Mouse (Mus musculus): ENCODE measurements around the gene Kcnf1.

Kcnf1 gene

DNA sequence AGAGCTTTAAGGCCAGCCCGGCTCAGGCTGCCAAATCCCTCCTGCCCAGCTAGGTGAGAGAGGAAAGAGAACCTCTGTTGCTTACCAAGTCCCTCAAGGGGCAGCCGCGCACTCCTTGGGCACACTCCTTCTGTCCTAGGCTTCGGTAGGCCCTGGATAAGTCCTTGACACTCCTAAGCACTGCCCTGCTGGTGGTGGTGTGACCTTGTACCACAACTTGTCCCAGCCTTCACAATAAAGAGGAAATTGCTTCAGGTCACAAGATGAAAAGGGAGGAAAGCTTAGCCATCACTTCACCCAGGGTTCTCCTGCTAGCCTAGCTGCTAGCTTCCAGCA is at the start of gene Kcnf1:
TSS of gene Kcnf1 (minus strand) at position 132 of the 336 bp plus-strand sequence.
- DNase-seq (ENCODE audit: low spot score): no peak

DNA sequence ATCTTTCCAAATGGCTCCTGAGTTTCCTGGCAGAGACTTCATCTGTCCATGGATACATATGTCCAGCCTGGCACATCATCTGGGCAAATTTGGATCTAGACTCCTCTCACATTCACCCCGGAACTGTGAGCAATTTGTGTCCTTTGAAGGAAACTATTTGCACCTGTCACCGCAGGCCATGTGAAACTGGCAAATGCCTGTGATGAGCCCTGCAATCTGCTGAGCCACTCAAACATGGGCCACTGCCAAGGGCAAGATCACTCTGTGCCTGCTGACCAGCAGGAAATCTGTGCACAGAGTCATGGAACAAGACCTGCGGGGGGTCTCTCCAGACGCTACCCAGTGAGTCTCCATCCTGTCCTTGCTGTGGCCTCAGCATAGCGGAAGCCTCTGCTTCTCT is 48.3 kb upstream of the Kcnf1 start:
- DNase-seq (ENCODE audit: low spot score): no peak

DNA sequence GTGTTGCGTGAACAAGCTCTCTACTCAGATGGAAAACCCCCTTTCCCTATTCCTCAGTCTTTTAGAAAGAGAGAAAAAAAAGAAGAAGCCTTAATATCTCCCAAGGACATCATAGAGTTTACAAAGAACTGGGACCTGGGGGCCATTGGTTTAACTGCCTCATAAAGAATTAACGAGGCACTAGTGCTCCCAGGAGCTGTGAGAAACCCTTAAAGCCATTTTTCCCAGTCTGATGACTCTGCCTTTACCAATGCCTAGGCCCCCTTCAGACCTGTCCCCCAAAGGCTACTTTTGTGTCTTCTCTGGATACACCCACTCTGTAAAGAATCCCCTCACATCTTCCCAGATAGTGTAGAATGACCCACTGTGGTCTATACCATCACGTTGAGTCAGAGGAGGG is 46.4 kb upstream of the Kcnf1 start:
- DNase-seq (ENCODE audit: low spot score): no peak

DNA sequence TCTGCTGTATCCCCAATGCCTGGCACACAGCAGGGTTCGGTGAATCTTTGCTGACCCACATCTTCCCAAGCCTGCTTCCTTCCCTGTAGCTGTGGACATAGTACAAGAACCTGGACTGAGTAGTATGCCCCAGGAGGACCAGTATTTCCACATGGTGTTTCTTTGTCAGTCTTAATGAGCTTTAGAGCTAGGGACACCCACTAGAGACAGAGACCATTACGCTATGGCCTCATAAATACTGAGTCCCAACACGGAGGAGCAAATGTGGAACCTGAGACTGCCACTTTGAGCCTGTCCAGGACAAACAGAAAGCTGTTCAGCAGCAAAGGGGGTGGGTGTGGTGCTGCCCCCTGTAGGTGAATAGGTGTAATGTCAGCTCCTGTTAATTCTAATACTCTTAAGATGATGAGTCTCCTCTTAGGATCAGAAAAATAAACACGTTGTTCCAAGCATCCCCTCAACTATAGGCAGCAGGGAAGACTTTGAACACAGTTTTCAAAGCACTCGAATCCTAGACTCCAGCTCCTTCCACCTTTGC is 45.3 kb upstream of the Kcnf1 start:
- DNase-seq (ENCODE audit: low spot score): no peak

DNA sequence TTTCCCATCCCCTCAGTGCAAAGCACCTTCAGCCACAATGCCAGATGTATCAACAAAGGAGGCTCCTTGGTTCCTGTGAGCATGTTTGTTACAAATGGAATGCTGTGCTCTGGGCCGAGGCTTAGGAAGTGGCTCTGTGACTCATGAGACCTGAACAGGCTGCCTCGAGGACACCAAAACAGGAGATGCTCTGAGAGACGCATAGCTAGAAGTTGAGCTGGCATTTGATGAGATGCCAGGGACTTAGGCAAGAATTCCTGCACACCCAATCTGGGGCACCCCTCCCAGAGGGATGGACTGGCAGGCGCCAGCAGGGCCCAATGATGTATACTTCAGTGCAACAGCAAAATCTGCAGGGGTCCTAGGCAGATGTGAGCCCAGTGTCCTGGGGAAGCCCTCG is 43.9 kb upstream of the Kcnf1 start:
- no peak for DNase-seq (ENCODE audit: low spot score)

DNA sequence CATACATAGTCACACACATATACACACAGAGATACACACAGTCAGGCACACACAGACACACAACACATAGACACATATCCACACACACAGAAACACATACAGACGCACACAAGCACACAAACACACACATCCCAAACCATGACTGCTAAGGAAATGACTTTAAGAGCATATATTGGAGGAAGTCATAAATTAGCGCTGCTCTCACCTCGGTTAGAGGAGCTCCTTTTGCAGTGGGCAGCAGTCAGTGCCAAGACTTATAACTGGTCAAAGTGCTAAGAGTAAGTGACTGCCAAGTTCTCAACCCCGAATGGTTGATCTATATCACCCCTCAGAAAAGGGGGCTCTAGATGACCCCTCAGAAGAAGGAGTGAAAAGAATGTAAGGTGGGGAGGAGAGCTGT is 42.4 kb upstream of the Kcnf1 start:
- no peak for DNase-seq (ENCODE audit: low spot score)

DNA sequence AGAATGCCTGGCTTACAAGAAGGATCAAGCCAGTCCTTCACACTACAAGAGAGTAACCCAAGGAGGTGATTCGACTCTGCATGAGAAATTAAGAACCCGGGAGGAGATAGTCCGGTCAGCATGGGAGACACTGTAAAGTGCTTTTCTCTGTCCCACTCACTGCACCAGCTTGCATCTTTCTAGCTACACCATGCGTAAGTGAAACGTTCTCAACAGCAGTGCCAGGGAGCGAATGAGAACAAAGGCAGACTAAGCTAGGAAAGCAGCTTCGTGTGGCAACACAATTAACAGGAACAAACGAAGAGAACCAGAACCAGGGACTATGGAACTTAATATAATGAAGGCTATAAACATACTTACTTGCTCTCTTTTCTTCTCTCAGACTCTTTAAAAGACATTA is 41.7 kb upstream of the Kcnf1 start:
- no peak for DNase-seq (ENCODE audit: low spot score)

DNA sequence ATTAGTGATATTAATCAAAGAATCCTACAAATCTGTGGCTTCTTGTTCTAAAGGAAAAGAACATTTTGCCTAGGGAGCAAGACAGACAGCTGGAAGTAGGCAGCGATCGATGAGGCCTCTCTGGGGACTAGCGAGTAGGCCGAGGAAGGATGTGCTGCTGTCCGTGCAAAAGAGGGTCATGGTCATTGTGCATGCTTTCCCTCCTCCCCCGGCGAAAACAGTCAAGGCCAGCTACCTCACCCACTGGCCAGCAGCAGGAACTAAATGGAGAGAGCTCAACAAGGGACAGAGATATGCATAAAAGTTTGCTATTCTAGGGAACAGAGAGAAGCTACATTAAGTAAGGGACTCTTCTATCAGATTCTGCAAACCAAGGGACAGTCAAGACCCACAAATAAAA is 39.1 kb upstream of the Kcnf1 start:
- DNase-seq (ENCODE audit: low spot score): no peak

DNA sequence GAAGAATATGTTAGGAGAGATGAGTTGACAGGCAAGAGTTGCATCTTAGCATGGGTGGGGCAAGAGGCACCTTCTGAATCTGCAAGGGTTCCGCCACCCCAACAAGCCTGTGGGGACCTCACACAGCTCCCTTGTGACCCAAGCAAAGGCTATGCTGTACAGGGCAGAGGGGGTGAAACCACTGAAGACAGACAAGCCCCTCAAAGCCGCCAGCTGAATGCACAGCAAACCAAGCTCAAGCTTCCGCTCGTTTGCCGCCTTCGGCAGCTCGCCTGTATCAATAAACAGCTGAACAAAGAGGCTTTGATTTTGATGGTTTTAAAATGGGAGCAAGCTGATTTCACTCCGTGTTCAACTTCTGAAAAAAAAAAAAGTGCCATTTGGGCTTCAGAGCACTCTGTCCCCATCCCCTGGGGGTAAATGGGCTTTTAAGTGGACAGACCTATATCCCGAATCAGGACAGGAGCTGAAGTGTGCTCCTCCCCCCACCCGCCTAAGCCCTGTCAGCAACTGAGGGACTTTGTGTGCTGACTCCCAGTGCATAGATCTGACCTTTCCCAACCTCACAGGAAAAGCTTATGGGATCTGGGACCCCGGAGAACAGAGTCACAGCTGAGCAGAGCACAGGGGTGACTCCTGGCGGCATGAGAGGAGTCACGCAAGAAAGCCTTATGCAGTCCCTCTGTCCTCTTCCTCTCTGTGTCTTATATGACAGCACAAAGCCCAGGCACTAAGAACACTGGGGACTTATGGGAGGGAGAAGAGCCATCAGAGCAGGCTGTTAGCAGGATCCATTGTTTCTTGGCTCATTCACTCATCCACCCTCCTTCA is 26.0 kb upstream of the Kcnf1 start:
- no peak for DNase-seq (ENCODE audit: low spot score)

DNA sequence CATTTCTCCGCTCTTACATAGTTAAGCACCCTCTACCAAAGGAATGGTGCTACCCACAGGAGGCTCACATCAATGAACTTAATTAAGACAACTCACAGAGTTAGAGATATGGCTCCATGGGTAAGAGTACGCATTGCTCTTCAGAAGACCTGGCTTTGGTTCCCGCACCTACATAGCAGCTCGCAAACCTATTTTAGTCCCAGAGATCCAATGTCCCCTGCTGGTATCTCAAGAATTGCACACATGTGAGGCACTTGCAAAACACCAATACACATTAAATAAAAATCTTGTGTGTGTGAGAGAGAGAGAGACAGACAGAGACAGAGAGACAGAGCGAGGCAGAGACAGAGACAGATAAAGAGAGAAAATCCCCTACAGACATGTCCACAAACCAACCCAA is 21.9 kb upstream of the Kcnf1 start:
- no peak for DNase-seq (ENCODE audit: low spot score)

DNA sequence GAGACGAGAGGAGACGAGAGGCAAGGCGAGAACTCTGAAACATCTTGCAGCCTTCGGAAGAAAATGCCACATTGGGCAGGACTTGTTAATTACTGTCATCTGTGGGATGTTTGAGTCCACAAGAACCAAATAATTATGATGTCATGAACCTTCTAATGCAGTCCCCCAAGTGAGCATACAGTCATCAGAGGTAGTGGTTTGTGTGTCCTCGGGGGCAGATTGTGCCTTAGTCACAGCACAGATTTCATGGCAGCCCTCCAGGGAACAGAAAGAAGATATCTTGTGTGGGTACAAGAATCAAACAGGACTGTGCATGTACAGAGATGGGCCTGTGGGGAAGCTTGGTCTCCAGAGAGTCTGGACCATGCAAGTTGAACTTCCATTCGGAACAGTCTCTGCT is 17.5 kb upstream of the Kcnf1 start:
- no peak for DNase-seq (ENCODE audit: low spot score)

DNA sequence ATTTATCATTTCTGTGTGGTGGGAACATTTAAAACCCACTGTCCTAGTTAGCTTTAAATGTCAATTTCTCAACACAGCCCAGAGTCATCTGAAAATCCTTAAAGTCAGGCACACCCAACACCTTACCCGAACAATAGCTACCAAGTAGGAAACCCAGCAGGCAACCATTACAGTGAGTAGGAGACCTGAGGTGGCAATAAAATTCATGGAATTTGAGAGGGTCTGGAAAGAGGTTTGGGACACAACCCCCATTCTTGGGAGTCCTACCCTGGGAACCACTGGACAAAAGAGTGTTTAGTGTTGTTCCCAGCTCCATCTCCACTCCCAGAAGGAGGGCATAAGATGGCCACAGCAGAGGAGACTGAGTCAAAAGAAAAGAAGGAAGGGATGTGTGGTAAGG is 16.6 kb upstream of the Kcnf1 start:
- no peak for DNase-seq (ENCODE audit: low spot score)

DNA sequence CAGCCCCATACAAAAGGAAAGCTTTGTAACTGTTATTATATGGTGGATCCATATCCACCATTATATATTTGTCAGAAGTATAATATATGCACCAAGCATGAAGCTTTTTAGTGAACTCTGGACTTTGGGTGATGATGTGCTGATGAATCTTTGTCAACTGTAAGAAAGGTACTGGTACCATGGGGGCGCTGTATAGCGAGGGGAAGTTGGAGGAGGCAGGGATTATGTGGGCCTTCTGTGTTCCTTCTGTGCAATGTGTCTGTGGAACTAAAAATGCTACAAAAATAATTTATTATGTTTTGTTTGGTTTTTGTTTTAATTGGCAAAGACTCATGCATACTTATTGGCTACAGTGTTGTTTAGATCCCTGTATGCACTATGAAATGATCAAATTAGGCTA is 16.2 kb upstream of the Kcnf1 start:
- DNase-seq (ENCODE audit: low spot score): no peak

DNA sequence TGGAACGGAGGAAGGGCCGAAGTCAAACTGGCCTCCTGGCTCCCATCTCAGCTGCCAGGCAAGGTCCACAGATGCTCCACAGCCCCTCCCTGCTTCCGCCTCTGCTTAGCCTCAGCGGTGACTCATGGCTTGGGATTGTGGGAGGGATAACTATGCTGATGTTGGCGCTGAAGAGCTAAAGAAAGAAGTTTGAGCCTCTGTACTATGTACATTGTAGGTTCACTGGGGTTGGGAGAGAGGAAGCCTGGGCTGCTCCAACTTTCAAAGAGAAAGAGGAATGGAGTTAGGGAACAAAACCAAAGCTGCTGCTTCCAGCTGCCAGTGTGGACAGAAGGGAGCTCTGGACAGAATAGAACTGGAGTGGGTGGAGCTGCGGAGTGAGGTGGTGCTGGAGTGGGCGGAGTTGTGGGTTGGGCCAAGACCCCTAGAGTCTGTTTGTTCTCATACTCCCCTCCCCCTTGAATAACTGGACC is 7.7 kb upstream of the Kcnf1 start:
- peak; percentile 60 for DNase-seq (ENCODE audit: low spot score)

DNA sequence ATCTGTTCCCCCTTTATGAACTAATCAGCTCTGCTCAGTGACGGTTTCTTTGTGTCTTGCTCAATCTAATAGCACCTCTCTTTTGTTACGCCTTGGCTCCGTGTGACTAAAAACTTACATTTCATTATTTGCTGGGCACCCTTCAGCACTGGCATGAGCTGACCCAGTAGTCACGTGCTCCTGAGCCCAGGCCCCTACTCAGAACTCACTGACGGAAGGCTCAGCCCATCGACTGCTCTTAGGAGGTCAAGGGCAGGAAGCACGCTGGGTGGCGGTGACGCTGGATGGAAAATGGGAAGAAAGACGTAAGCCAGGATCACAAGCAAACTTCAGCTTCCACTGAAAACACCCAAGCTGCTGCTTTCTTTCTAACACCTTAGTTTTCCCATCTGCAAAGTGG is 7.1 kb upstream of the Kcnf1 start:
- DNase-seq (ENCODE audit: low spot score): no peak

DNA sequence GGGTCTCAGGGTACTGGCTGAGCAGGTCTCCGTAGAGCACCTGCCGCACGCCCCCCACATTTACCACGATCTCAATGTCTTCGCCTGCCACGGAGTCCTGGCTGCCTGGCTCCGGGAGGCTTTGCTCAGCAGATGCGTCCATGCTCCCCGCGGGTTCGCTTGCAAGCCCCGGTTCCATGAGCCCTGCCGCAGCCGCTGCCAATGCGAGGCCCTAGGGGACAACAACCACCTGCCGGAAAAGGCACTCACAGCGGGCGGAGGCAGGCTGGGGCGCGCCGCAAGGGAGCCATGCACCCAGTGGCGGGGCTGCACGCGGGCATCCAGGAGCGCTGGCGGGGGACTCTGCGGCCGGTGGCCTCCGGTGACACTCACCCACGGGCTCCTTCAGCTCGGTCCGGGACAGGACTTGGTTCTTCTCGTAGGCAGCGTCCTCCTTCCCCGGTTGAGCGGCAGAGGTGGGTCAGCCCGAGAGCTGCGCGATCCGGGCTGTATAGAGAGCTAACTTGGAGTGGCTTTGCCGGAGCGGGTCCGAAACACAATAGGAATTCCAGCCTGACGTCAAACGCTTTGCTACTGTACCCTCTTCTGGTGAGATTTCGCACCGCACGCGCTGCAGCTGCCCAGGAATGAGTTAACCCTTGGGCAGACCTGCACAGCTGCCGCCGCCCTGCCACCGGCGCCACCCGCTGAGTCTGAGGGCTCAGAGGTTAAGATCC is 489 bp downstream of the Kcnf1 start:
- DNase-seq (ENCODE audit: low spot score): peak; percentile 53

DNA sequence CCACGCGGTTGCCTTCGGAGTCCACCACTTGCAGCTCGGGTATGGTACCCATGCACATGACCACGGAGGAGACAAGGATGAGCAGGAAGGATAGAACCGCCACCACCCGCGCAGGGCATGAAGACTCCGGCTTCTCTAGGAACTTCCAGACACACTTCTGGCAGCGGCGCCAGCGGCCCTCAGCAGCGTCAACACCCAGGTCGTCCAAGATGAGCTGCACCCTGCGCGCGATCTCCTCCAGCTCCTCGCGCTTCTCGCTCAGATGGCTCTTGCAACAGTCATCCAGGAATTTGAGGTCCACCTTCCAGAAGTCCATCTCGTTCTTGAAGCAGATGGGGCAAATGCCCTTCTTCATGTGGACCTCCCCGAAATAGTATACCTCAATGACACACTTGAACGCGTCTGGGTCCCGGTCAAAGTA is 1.1 kb downstream of the Kcnf1 start:
- DNase-seq (ENCODE audit: low spot score): no peak

DNA sequence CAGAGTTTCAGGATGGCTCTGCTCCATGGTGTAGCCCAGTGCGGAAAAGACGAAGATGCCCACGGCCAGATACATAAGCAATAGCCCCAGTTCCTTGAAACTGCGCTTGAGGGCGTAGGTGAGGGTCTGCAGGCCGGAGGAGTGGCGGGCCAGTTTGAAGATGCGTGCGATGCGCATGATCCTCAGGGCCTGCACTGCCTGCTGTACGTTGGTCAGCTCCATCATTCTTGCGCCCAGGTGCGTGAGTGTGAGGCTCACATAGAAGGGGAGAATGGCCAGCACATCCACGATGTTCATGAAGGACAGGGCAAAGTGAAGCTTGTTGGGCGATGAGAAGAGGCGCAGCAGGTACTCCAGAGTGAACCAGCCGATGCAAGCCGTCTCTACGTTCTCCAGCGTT is 1.6 kb downstream of the Kcnf1 start:
- no peak for DNase-seq (ENCODE audit: low spot score)

DNA sequence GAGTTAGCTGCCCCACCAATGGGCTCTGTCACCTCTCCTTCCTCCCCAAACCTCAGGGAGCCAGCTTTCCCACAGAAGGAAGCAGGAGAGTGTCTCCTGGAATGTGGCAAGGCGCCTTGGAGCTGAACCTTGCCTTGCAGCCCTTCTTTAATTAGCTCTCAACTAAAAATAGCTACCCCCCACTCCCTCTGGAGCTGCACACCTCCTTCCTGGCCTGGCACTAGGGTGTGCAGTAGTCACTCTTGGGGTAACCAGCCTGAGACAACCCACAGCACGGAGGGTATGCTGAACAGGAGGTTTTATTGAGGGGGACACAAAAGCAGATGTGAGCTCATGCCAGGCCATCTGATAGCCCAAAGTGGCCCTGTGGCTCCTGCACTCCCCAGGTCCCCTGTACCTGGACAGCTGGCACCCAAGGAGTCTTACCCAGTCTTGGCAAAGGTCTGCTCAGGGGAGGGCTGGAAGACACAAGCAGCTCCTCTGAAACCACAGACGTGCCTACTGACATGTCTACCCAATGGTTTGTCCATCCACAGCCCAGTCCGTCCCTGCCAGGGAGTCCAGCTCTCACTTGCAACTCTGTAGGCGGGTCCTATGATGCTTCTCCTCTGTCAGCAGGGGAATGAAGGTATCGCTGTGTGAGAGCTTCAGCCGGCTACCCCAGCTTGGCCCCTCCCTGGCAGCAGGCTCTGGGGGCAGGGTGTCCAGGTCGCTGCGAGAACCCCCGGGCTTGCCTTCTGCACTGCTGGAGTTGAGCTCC is 2.4 kb downstream of the Kcnf1 start:
- no peak for DNase-seq (ENCODE audit: low spot score)

DNA sequence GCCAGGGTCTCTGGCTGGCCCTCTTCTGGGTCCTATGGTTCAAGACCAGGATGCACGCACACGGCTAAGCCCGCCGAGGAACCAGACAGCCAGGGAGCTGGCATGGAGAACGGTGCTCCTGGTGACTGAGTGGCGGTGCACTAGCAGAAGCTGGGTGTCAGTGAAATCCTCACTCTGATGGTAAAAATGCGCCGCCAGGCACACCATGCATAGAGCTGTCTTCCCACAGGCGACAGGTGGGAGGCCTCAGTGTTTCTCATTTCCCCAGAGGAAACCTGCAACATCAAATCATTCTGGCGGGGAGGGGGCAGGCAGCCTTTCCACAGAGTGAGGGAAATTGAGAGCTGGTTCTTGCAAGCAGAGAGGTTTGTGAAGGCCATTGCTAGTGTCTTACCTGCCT is 6.3 kb downstream of the Kcnf1 start:
- DNase-seq (ENCODE audit: low spot score): peak; percentile 50

DNA sequence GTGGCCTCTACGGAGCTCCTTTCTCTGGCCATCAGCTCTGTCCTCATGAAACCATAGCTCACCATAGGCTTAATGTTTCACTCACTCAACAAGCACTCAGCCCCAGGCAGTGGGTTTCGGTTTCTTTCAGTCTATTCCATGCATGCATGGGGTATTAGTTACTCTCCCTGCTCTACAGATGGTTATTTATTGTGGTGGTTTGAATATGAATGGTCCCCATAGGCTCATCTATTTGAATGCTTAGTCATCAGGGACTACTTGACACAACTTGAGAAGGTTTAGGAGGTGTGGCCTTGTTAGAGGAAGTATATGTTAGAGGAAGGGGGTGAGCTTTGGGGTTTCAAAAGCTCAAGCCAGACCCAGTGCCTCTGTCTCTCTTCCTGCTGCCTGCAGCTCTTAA is 10.6 kb downstream of the Kcnf1 start:
- no peak for DNase-seq (ENCODE audit: low spot score)

DNA sequence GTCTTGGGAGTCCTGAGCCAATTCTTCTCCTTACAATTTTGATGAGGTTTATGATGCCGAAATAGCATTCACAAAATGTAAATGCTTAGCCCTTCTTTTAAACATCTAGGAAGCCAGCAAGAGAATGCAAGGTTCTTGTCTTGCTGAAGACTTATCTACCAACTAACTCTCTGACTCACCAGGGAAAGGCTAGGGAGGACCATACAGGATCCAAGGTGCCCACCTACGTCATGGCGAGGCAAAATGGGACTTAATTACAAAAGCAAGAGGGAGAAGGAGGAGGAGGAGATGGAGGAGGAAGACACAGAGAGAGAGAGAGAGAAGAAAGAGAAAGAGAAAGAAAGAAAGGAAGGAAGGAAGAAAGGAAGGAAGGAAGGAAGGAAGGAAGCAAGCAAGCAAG is 12.7 kb downstream of the Kcnf1 start:
- no peak for DNase-seq (ENCODE audit: low spot score)

DNA sequence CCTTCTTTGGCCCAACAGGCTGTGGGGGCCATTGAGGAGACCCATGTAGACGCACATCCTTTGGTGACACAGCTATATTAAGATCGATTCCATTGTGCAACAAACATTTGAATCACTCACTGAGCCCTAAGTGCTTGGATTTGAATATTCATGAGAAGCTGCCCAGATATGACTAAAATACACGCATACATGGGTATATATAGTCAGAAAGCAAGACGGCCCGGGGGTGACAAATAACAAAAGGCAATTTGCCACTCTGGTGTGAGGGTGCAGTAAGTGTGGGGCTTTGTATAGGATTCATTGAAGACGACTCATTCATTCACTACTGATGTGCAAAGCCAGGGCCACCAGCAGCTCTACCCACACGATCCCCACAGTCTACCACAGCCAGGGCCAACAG is 17.1 kb downstream of the Kcnf1 start:
- DNase-seq (ENCODE audit: low spot score): no peak

All from left cerebral cortex, adult 11 months (tissue).